Mouse (Mus musculus) forebrain, embryonic 14.5 days (tissue): ENCODE results near the gene Defb23. TPM values are rescaled to one million over a fixed set of nuclear protein-coding genes. Genes with fewer than 3 reads are reported as not detected.

Experiments
- ATAC-seq: fragments of 200-750 bp; cut with Nextera tagmentation; 2 replicates; pipeline ENCODE4 v1.8.0; 2017; ENCODE audit warnings: mild to moderate bottlenecking, moderate library complexity
- DNase-seq: peaks from one replicate; pipeline ENCODE4 v3.0.0-alpha.2; 2015; ENCODE audit warnings: low spot score
- H3K27ac ChIP-seq: fragments of 300-500 bp; sonication (generic); 2 replicates; pipeline ENCODE4 v1.5.1; 2014; ENCODE audit warnings: low read depth, mild to moderate bottlenecking, control low read depth, low read length, moderate library complexity
- H3K27me3 ChIP-seq: fragments of 300-500 bp; sonication (generic); replicated peaks from 2 replicates; pipeline ENCODE4 v1.6.1; 2014; ENCODE audit warnings: low read length, control low read depth, mixed read lengths; ENCODE audit not compliant: control insufficient read depth, insufficient read depth
- H3K36me3 ChIP-seq: fragments of 300-500 bp; sonication (generic); 2 replicates; pipeline ENCODE4 v1.6.1; 2014; ENCODE audit warnings: low read length, control low read depth; ENCODE audit not compliant: control insufficient read depth, insufficient read depth
- H3K4me1 ChIP-seq: fragments of 300-500 bp; sonication (generic); 2 replicates; pipeline ENCODE4 v1.6.1; 2014; ENCODE audit warnings: antibody characterized with exemption, low read length, control low read depth; ENCODE audit not compliant: control insufficient read depth, insufficient read depth
- H3K4me2 ChIP-seq: fragments of 300-500 bp; sonication (generic); 2 replicates; pipeline ENCODE4 v1.6.1; 2014; ENCODE audit warnings: mild to moderate bottlenecking, control low read depth, low read length
- H3K4me3 ChIP-seq: fragments of 300-500 bp; sonication (generic); 2 replicates; pipeline ENCODE4 v1.5.1; 2014; ENCODE audit warnings: low read depth, low read length, control low read depth
- H3K9ac ChIP-seq: fragments of 300-500 bp; sonication (generic); 2 replicates; pipeline ENCODE4 v1.6.1; 2014; ENCODE audit warnings: mild to moderate bottlenecking, low read length, control low read depth, moderate library complexity
- H3K9me3 ChIP-seq: fragments of 300-500 bp; sonication (generic); replicated peaks from 2 replicates; pipeline ENCODE4 v1.6.1; 2016; ENCODE audit warnings: low read length, control low read depth, mixed read lengths; ENCODE audit not compliant: control insufficient read depth
- WGBS: fragments of 180-500 bp; shearing (Covaris S2); extraction: QIAGEN DNeasy Blood & Tissue Kit; methylation state at CpG from one replicate; pipeline ENCODE4 v1.1.7; 2014; 5-methylcytosine and 5-hydroxymethylcytosine counted together
- polyA plus RNA-seq: library from polyadenylated mRNA; unstranded; fragments of >200 nt; fragmentation: Nextera tagmentation; extraction: Ambion mirVana; gene quantifications from 2 replicates; pipeline ENCODE4 v1.2.1, GENCODE M21; 2014

Gene Defb23
- polyA plus RNA-seq, 1 experiment from 2014 or later = not detected

- no peak for DNase-seq
- H3K4me3 ChIP-seq = no peak overlapping the region
- H3K27ac ChIP-seq = no peak overlapping the region
- no peaks in the 10 kb centered on the region for H3K9me3 ChIP-seq
- no peaks in the 10 kb centered on the region for H3K27me3 ChIP-seq
- peaks cover 11% of the 10 kb centered on the region for H3K4me1 ChIP-seq
- H3K9ac ChIP-seq = no peak overlapping the region
- no peak for ATAC-seq
- WGBS = 95% methylated on average over 3 of the region's 3 CpGs
- no peaks in the 10 kb centered on the region for H3K36me3 ChIP-seq
- H3K4me2 ChIP-seq = peak overlapping the region; percentile 86
Measured at GRCm38 (mm10) chr2:152415786-152416185, 48.6 kb downstream of the Defb23 start.

GRCm38 (mm10) chr2:152415287-152415686 is 49.1 kb downstream of the Defb23 start, which contains the start of gene 6820408C15Rik:
6820408C15Rik (plus strand) TSS chr2:152415587.
- H3K4me1 ChIP-seq = peaks cover 16% of the 10 kb centered on the region
- WGBS = 30% methylated on average over 4 of the region's 4 CpGs
- peak within 1 kb of the TSS; percentile 94 for H3K4me3 ChIP-seq
- H3K36me3 ChIP-seq = no peaks in the 10 kb centered on the region
- H3K27me3 ChIP-seq = no peaks in the 10 kb centered on the region
- ATAC-seq = no peak
- H3K9ac ChIP-seq = peak within 1 kb of the TSS; percentile 99
- peak within 1 kb of the TSS; percentile 94 for H3K27ac ChIP-seq
- DNase-seq = no peak
- H3K4me2 ChIP-seq = peak within 1 kb of the TSS; percentile 86
- H3K9me3 ChIP-seq = no peaks in the 10 kb centered on the region

- H3K9me3 ChIP-seq = no peaks in the 10 kb centered on the region
- DNase-seq (peak; percentile 91), ATAC-seq (peak; percentile 83)
- H3K27ac ChIP-seq = peak within 1 kb of the TSS; percentile 94
- H3K4me1 ChIP-seq = peaks cover 20% of the 10 kb centered on the region
- peak within 1 kb of the TSS; percentile 94 for H3K4me3 ChIP-seq
- H3K27me3 ChIP-seq = no peaks in the 10 kb centered on the region
- H3K36me3 ChIP-seq = no peaks in the 10 kb centered on the region
- peak within 1 kb of the TSS; percentile 86 for H3K4me2 ChIP-seq
- under 1% methylated on average over 53 of the region's 65 CpGs for WGBS
- H3K9ac ChIP-seq = peak within 1 kb of the TSS; percentile 99
Measured at GRCm38 (mm10) chr2:152414591-152415165, 49.7 kb downstream of the Defb23 start, which contains the start of gene Zcchc3. Zcchc3 (minus strand) TSS chr2:152415027.

GRCm38 (mm10) chr2:152413765-152414584 is 50.4 kb downstream of the Defb23 start:
- H3K36me3 ChIP-seq = no peaks in the 10 kb centered on the region
- peaks cover 20% of the 10 kb centered on the region for H3K4me1 ChIP-seq
- peak overlapping the region; percentile 99 for H3K9ac ChIP-seq
- peak; percentile 13 for ATAC-seq
- peak overlapping the region; percentile 94 for H3K27ac ChIP-seq
- peak overlapping the region; percentile 86 for H3K4me2 ChIP-seq
- WGBS = under 1% methylated on average over 74 of the region's 86 CpGs
- H3K4me3 ChIP-seq = peak overlapping the region; percentile 94
- peak; percentile 50 for DNase-seq
- no peaks in the 10 kb centered on the region for H3K9me3 ChIP-seq
- no peaks in the 10 kb centered on the region for H3K27me3 ChIP-seq

GRCm38 (mm10) chr2:152413158-152413764 is 51.2 kb downstream of the Defb23 start:
- Histone ChIP-seq H3K4me3 (peak overlapping the region; percentile 94), H3K4me2 (peak overlapping the region; percentile 86), H3K36me3 (no peaks in the 10 kb centered on the region), H3K27me3 (no peaks in the 10 kb centered on the region), H3K4me1 (peaks cover 20% of the 10 kb centered on the region), H3K9me3 (no peaks in the 10 kb centered on the region), H3K9ac (peak overlapping the region; percentile 99), H3K27ac (peak overlapping the region; percentile 94; the same call in 1 of the 2 replicates)
- WGBS = under 1% methylated on average over 21 of the region's 21 CpGs
- ATAC-seq = no peak
- DNase-seq = peak; percentile 36

- DNase-seq = peak; percentile 74
- H3K27me3 ChIP-seq = no peaks in the 10 kb centered on the region
- H3K9ac ChIP-seq = peak overlapping the region; percentile 99
- under 1% methylated on average over 15 of the region's 15 CpGs for WGBS
- no peaks in the 10 kb centered on the region for H3K36me3 ChIP-seq
- peak overlapping the region; percentile 73 for H3K27ac ChIP-seq
- ATAC-seq = no peak
- peak overlapping the region; percentile 94 for H3K4me3 ChIP-seq
- peaks cover 20% of the 10 kb centered on the region for H3K4me1 ChIP-seq
- H3K4me2 ChIP-seq = peak overlapping the region; percentile 86
- H3K9me3 ChIP-seq = no peaks in the 10 kb centered on the region
Measured at GRCm38 (mm10) chr2:152412526-152413157, 51.8 kb downstream of the Defb23 start.

- Histone ChIP-seq H3K4me3 (peak overlapping the region; percentile 94), H3K27me3 (no peaks in the 10 kb centered on the region), H3K4me1 (peaks cover 20% of the 10 kb centered on the region), H3K4me2 (peak overlapping the region; percentile 86), H3K9ac (peak overlapping the region; percentile 44), H3K36me3 (no peaks in the 10 kb centered on the region), H3K27ac (peak overlapping the region; percentile 93), H3K9me3 (no peaks in the 10 kb centered on the region)
- WGBS = 5% methylated on average over 7 of the region's 7 CpGs
- no peak for DNase-seq
- no peak for ATAC-seq
Measured at GRCm38 (mm10) chr2:152411471-152411870, 52.9 kb downstream of the Defb23 start.

GRCm38 (mm10) chr2:152410971-152411371 is 53.4 kb downstream of the Defb23 start:
- peak overlapping the region; percentile 44 for H3K9ac ChIP-seq
- peak; percentile 94 for DNase-seq
- peak; percentile 67 for ATAC-seq
- H3K4me3 ChIP-seq = peak overlapping the region; percentile 94
- H3K9me3 ChIP-seq = no peaks in the 10 kb centered on the region
- peaks cover 20% of the 10 kb centered on the region for H3K4me1 ChIP-seq
- WGBS = 0% methylated on average over 15 of the region's 15 CpGs
- H3K4me2 ChIP-seq = peak overlapping the region; percentile 86
- no peaks in the 10 kb centered on the region for H3K36me3 ChIP-seq
- H3K27ac ChIP-seq = peak overlapping the region; percentile 93
- H3K27me3 ChIP-seq = no peaks in the 10 kb centered on the region
